Mouse (Mus musculus): ENCODE data around the gene Unc13b. TPM values are rescaled to one million over a fixed set of nuclear protein-coding genes. Genes with fewer than 3 reads are reported as not detected.
A peak's percentile ranks its signal among the peaks of the same experiment; 100 is the strongest.
"Not testable (repeated sequence)": the region's sequence is repeated elsewhere in the genome, so short reads cannot be mapped to it uniquely, and the experiment has no call there.

The Unc13b gene
- polyA plus RNA-seq, 1 experiment from 2014 or later, result 1.5 TPM

DNA sequence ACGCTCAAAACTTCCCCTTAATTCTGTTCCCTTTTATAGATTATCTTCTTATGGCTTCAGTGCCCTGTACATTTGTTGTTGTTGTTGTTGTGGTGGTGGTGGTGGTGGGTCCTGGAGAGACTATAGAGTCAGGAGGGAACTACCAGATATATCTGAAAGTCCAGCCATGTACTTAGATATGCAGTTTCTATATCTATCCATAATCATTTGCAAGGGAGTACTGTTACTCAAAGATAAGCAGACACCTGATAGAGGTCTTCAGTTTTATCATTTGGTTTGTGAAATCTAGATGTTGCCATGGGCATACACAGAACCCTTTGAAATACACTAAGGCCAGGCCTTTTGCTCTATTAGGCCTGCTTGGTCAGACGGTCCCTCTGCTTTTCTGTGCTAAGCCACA is 55.8 kb downstream of the Unc13b start:
- ATAC-seq, result no peak
- no peaks in the 10 kb centered on the region for H3K9me3 ChIP-seq (ENCODE audit: control insufficient read depth)
- 84% methylated on average over 2 of the region's 2 CpGs for WGBS
- H3K27ac ChIP-seq (ENCODE audit: low read depth, low read length), result no peak overlapping the region
- no peaks in the 10 kb centered on the region for H3K36me3 ChIP-seq (ENCODE audit: control insufficient read depth, insufficient read depth)
- H3K27me3 ChIP-seq (replicated peaks; ENCODE audit: control insufficient read depth, insufficient read depth, low read length), result no peaks in the 10 kb centered on the region
- no peak for TF ChIP-seq CTCF (IDR thresholded peaks at IDR 0.05; ENCODE audit: low read depth)
- no peaks in the 10 kb centered on the region for H3K4me1 ChIP-seq (replicated peaks; ENCODE audit: control insufficient read depth, insufficient read depth, low read length)
- no peak overlapping the region for H3K4me2 ChIP-seq (replicated peaks; ENCODE audit: low read depth)
- H3K4me3 ChIP-seq (ENCODE audit: low read depth, low read length), result no peak overlapping the region
- H3K9ac ChIP-seq (ENCODE audit: low read depth, low read length), result no peak overlapping the region

DNA sequence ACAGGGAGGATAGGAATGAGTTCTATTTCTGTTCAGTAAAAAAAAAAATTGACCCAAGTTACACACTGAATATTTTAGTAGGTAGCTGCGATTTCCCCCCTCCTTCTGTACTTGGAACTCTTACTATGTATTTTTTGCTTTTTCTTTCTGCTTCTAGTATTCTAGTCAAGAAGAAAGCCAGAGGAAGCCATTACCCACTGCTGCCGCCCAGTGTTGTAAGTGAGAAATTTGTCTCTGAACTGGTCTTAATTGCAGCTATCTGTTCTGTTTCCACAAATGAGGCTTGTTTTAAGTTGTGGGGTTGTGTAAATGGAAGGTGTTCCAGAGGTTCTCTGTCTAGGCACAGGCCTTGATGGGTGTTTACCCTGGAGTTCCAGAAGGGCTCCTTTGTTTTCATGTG is 56.2 kb downstream of the Unc13b start:
- no peak overlapping the region for H3K27ac ChIP-seq (ENCODE audit: low read depth, low read length)
- 17% methylated on average over 2 of the region's 2 CpGs for WGBS
- H3K36me3 ChIP-seq (ENCODE audit: control insufficient read depth, insufficient read depth), result no peaks in the 10 kb centered on the region
- H3K4me1 ChIP-seq (replicated peaks; ENCODE audit: control insufficient read depth, insufficient read depth, low read length), result no peaks in the 10 kb centered on the region
- H3K9me3 ChIP-seq (ENCODE audit: control insufficient read depth), result no peaks in the 10 kb centered on the region
- no peak overlapping the region for H3K9ac ChIP-seq (ENCODE audit: low read depth, low read length)
- H3K4me3 ChIP-seq (ENCODE audit: low read depth, low read length), result no peak overlapping the region
- ATAC-seq, result no peak
- H3K27me3 ChIP-seq (replicated peaks; ENCODE audit: control insufficient read depth, insufficient read depth, low read length), result no peaks in the 10 kb centered on the region
- TF ChIP-seq CTCF (IDR thresholded peaks at IDR 0.05; ENCODE audit: low read depth), result peak; percentile 83
- H3K4me2 ChIP-seq (replicated peaks; ENCODE audit: low read depth), result no peak overlapping the region

DNA sequence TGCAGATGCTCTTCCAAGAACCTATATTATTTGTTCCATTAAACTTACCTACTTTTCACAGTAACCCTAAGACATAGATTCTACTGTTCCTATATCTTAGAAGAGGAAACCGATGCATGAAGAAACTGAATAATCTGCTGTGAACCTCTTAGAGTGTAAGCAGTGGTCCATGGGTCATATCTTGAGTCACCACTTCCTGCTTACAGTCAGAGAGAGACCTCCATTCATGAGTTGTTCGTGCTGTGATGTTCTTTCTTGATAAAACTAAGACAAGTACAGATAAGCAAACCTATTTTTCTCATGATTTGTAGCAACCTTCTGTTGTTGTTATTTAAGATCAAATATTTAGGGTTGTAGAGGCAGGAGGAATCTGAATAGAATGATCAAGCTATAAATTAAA is 57.5 kb downstream of the Unc13b start:
- Histone ChIP-seq H3K27me3 (replicated peaks; ENCODE audit: control insufficient read depth, insufficient read depth, low read length) (no peaks in the 10 kb centered on the region), H3K4me2 (replicated peaks; ENCODE audit: low read depth) (no peak overlapping the region), H3K4me1 (replicated peaks; ENCODE audit: control insufficient read depth, insufficient read depth, low read length) (no peaks in the 10 kb centered on the region), H3K27ac (ENCODE audit: low read depth, low read length) (no peak overlapping the region), H3K36me3 (ENCODE audit: control insufficient read depth, insufficient read depth) (no peaks in the 10 kb centered on the region), H3K9ac (ENCODE audit: low read depth, low read length) (no peak overlapping the region), H3K9me3 (ENCODE audit: control insufficient read depth) (no peaks in the 10 kb centered on the region), H3K4me3 (ENCODE audit: low read depth, low read length) (no peak overlapping the region)
- ATAC-seq, result no peak
- 61% methylated on average over 2 of the region's 2 CpGs for WGBS
- TF ChIP-seq CTCF (IDR thresholded peaks at IDR 0.05; ENCODE audit: low read depth), result no peak

DNA sequence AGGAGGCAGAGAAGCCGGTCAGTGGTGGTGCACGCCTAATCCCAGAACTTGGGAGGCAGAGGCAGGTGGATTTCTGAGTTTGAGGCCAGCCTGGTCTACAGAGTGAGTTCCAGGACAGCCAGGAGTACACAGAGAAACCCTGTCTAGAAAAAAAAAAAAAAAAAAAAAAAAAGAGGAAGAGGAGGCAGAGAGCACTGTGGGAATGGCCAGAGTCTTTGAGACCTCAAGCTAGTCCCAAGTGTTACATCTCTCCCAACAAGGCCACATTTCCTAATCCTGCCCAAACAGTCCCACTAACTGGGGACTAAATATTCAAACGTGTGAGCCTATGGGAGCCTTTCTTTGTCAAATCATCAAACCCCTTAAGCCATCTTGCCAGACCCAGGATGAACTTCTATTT is 71.0 kb downstream of the Unc13b start:
- TF ChIP-seq CTCF (IDR thresholded peaks at IDR 0.05; ENCODE audit: low read depth), result no peak
- H3K36me3 ChIP-seq (ENCODE audit: control insufficient read depth, insufficient read depth), result no peaks in the 10 kb centered on the region
- no peak overlapping the region for H3K27ac ChIP-seq (ENCODE audit: low read depth, low read length)
- ATAC-seq, result no peak
- no peaks in the 10 kb centered on the region for H3K9me3 ChIP-seq (ENCODE audit: control insufficient read depth)
- no peaks in the 10 kb centered on the region for H3K27me3 ChIP-seq (replicated peaks; ENCODE audit: control insufficient read depth, insufficient read depth, low read length)
- H3K9ac ChIP-seq (ENCODE audit: low read depth, low read length), result no peak overlapping the region
- H3K4me1 ChIP-seq (replicated peaks; ENCODE audit: control insufficient read depth, insufficient read depth, low read length), result no peaks in the 10 kb centered on the region
- H3K4me3 ChIP-seq (ENCODE audit: low read depth, low read length), result no peak overlapping the region
- H3K4me2 ChIP-seq (replicated peaks; ENCODE audit: low read depth), result no peak overlapping the region
- WGBS, result 81% methylated on average over 3 of the region's 3 CpGs

DNA sequence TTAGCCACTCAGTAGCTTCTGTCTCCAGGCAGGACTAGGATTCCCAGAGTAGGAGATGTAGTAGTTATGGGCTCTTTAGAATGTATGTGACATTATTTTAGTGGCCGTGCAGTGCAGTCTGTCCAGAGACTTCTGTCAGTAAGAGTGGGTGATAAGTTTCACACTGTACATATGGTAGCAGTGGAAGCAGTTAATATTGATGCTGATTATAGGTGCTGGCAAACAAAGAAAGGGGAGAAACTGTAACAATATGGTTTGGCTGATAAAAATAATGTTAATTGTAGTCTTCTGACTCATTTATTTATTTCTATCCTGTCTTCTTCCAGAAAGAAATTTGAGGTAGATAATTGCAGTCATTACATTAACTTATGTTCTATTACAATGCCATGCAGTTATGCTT is 83.9 kb downstream of the Unc13b start:
- no peaks in the 10 kb centered on the region for H3K9me3 ChIP-seq (ENCODE audit: control insufficient read depth)
- ATAC-seq, result no peak
- no peak overlapping the region for H3K4me3 ChIP-seq (ENCODE audit: low read depth, low read length)
- no peak overlapping the region for H3K27ac ChIP-seq (ENCODE audit: low read depth, low read length)
- WGBS, result 93% methylated on average over 1 of the region's 1 CpGs
- no peaks in the 10 kb centered on the region for H3K4me1 ChIP-seq (replicated peaks; ENCODE audit: control insufficient read depth, insufficient read depth, low read length)
- no peak overlapping the region for H3K4me2 ChIP-seq (replicated peaks; ENCODE audit: low read depth)
- H3K9ac ChIP-seq (ENCODE audit: low read depth, low read length), result no peak overlapping the region
- no peaks in the 10 kb centered on the region for H3K36me3 ChIP-seq (ENCODE audit: control insufficient read depth, insufficient read depth)
- H3K27me3 ChIP-seq (replicated peaks; ENCODE audit: control insufficient read depth, insufficient read depth, low read length), result no peaks in the 10 kb centered on the region
- no peak for TF ChIP-seq CTCF (IDR thresholded peaks at IDR 0.05; ENCODE audit: low read depth)

DNA sequence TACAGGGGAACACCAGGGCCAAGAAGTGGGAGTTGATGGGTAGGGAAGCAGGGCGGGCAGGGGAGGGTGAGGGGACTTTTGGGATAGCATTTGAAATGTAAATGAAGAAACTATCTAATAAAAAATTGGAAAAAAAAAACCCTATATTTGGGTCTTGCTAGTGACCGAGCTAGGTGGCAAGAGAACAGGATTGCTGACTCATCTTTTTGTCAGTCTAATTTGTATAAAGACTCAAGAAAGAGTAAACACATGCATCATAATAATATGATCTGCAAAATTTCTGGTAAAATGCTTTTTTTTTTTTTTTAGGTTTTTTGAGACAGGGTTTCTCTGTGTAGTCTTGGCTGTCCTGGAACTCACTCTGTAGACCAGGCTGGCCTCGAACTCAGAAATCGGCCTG is 93.7 kb downstream of the Unc13b start:
- H3K4me1 ChIP-seq (replicated peaks; ENCODE audit: control insufficient read depth, insufficient read depth, low read length); H3K27ac ChIP-seq (ENCODE audit: low read depth, low read length); H3K9me3 ChIP-seq (ENCODE audit: control insufficient read depth); H3K9ac ChIP-seq (ENCODE audit: low read depth, low read length); ATAC-seq; H3K36me3 ChIP-seq (ENCODE audit: control insufficient read depth, insufficient read depth); H3K4me2 ChIP-seq (replicated peaks; ENCODE audit: low read depth); H3K27me3 ChIP-seq (replicated peaks; ENCODE audit: control insufficient read depth, insufficient read depth, low read length); H3K4me3 ChIP-seq (ENCODE audit: low read depth, low read length): not testable (repeated sequence)
- 94% methylated on average over 4 of the region's 4 CpGs for WGBS

DNA sequence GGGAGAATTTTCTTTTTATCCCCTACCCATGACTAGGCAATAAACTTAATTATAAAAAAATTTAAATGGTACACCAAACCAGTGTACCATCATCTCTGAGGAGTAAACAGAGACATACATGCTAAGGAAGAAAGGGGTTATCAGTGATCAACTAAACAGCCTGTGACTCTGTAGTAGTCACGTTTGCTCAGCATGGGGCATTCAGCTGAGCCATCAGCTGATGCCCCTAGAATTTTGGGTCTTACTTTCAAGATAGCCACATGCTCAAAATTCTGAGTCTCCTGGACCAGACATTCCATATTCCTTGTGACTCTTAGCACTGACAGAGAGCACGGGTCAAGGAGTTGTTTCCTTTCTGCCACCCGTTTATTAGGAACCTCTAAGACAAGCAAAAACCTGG is 101.3 kb downstream of the Unc13b start:
- no peaks in the 10 kb centered on the region for H3K27me3 ChIP-seq (replicated peaks; ENCODE audit: control insufficient read depth, insufficient read depth, low read length)
- H3K9ac ChIP-seq (ENCODE audit: low read depth, low read length), result no peak overlapping the region
- no peak overlapping the region for H3K4me2 ChIP-seq (replicated peaks; ENCODE audit: low read depth)
- no peak overlapping the region for H3K27ac ChIP-seq (ENCODE audit: low read depth, low read length)
- TF ChIP-seq CTCF (IDR thresholded peaks at IDR 0.05; ENCODE audit: low read depth), result no peak
- no peaks in the 10 kb centered on the region for H3K4me1 ChIP-seq (replicated peaks; ENCODE audit: control insufficient read depth, insufficient read depth, low read length)
- H3K36me3 ChIP-seq (ENCODE audit: control insufficient read depth, insufficient read depth), result no peaks in the 10 kb centered on the region
- 55% methylated on average over 3 of the region's 3 CpGs for WGBS
- no peak for ATAC-seq
- no peaks in the 10 kb centered on the region for H3K9me3 ChIP-seq (ENCODE audit: control insufficient read depth)
- H3K4me3 ChIP-seq (ENCODE audit: low read depth, low read length), result no peak overlapping the region

Data from intestine, postnatal 0 days (tissue).